Mouse (Mus musculus) stomach, embryonic 16.5 days (tissue): Measurements from ENCODE around the gene Myo15b. TPM values are rescaled to one million over a fixed set of nuclear protein-coding genes. Genes with fewer than 3 reads are reported as not detected.

Source experiments
- ATAC-seq: fragments of 200-750 bp; cut with Nextera tagmentation; 2 replicates; pipeline ENCODE4 v1.8.0; 2017; ENCODE audit warnings: moderate number of reproducible peaks, moderate TSS enrichment; ENCODE audit not compliant: insufficient read depth, low FRiP score
- H3K27ac ChIP-seq: fragments of 300-500 bp; sonication (generic); 2 replicates; pipeline ENCODE4 v1.5.1; 2014; ENCODE audit warnings: low read length
- H3K27me3 ChIP-seq: fragments of 300-500 bp; sonication (generic); 2 replicates; pipeline ENCODE4 v1.6.1; 2014; ENCODE audit warnings: low read length, control low read depth, mixed read lengths; ENCODE audit not compliant: control insufficient read depth, insufficient read depth
- H3K36me3 ChIP-seq: fragments of 300-500 bp; sonication (generic); 2 replicates; pipeline ENCODE4 v1.6.1; 2014; ENCODE audit warnings: low read length; ENCODE audit not compliant: control insufficient read depth, insufficient read depth
- H3K4me1 ChIP-seq: fragments of 300-500 bp; sonication (generic); 2 replicates; pipeline ENCODE4 v1.6.1; 2014; ENCODE audit warnings: low read length, control low read depth, mixed read lengths; ENCODE audit not compliant: control insufficient read depth, insufficient read depth
- H3K4me2 ChIP-seq: fragments of 300-500 bp; sonication (generic); 2 replicates; pipeline ENCODE4 v1.6.1; 2014; ENCODE audit warnings: low read depth, low read length, mixed read lengths
- H3K4me3 ChIP-seq: fragments of 300-500 bp; sonication (generic); replicated peaks from 2 replicates; pipeline ENCODE4 v1.5.1; 2014; ENCODE audit warnings: mild to moderate bottlenecking, low read length
- H3K9ac ChIP-seq: fragments of 300-500 bp; sonication (generic); 2 replicates; pipeline ENCODE4 v1.6.1; 2014; ENCODE audit warnings: low read length
- H3K9me3 ChIP-seq: fragments of 300-500 bp; sonication (generic); replicated peaks from 2 replicates; pipeline ENCODE4 v1.6.1; 2016; ENCODE audit warnings: low read length, control low read depth; ENCODE audit not compliant: control insufficient read depth
- WGBS: fragments of 180-500 bp; shearing (Covaris S2); extraction: QIAGEN DNeasy Blood & Tissue Kit; methylation state at CpG from one replicate; pipeline ENCODE4 v1.1.7; 2014; 5-methylcytosine and 5-hydroxymethylcytosine counted together
- polyA plus RNA-seq: library from polyadenylated mRNA; unstranded; fragments of >200 nt; fragmentation: Nextera tagmentation; extraction: Ambion mirVana; gene quantifications from 2 replicates; pipeline ENCODE4 v1.2.1, GENCODE M21; 2015

The Myo15b gene
- polyA plus RNA-seq, 1 experiment from 2014 or later = 21.1 TPM

DNA sequence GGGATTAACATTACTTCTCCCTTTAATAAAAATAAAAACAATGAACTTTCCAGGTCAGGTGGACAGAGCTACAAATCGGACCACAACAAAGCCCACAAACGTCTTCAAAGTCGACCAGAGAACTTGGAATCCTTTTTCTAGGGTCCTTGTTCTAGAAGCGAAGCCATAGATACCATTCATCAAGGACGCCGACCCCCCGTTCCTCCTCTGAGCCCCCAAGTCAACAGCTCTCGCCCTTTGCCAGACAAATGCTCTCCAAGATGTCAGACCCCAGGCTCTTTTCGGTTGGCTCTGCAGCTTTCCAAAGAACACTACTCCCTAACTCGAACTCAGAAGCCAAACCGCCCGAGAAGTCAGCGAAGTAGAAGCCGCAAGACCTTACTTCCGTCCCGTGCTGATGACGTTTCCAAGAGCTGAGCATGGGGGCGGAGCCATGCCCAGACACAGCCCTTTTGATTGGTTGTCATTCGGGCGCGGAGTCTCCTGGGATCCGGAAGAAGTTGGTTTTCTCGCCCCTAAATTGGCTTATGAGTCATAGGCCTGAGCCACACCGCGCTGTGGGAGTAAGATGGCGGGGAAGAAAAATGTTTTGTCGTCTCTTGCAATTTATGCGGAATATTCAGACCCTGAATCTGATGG lies 75.0 kb downstream of the Myo15b start, which contains the start of the genes Sap30bp and Recql5:
Gene Sap30bp, plus strand, starts transcription at position 175 of the 639 bp plus-strand sequence.
Gene Recql5, minus strand, starts transcription at position 370 of the 639 bp plus-strand sequence.
- H3K9me3 ChIP-seq = no peaks in the 10 kb centered on the region
- peaks cover 3% of the 10 kb centered on the region; the same call in 1 of the 2 replicates for H3K36me3 ChIP-seq
- H3K27me3 ChIP-seq = no peaks in the 10 kb centered on the region
- under 1% methylated on average over 28 of the region's 28 CpGs for WGBS
- H3K4me1 ChIP-seq = peaks cover 17% of the 10 kb centered on the region
- ATAC-seq = peak; percentile 100
- peak within 1 kb of the TSS; percentile 82 for H3K4me3 ChIP-seq
- H3K9ac ChIP-seq = peak within 1 kb of the TSS; percentile 87
- H3K27ac ChIP-seq = 0 out of 2 replicates have a peak within 1 kb of the TSS, but pooled peaks have one; percentile 1
- H3K4me2 ChIP-seq = peak within 1 kb of the TSS; percentile 92

DNA sequence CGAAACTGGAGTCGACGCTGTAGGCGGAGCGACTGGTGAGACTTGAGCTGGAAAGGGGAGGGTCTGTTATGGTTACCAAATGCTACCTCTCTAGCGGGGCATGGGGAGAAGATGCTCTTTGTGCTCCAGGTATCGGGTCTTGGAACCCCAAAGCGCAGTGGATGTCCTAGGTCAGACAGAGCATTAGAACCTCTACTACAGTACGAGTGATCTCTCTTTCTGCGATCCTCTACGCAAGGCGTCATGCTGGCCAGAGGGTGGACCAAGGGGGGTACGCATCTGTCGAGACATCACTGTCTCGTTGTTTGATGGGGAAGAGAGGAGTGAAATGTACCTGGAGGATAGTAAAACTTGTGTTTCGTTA lies 75.5 kb downstream of the Myo15b start:
- H3K4me1 ChIP-seq = peaks cover 17% of the 10 kb centered on the region
- peaks cover 6% of the 10 kb centered on the region; the same call in 1 of the 2 replicates for H3K36me3 ChIP-seq
- H3K4me2 ChIP-seq = peak overlapping the region; percentile 92
- under 1% methylated on average over 16 of the region's 16 CpGs for WGBS
- H3K9me3 ChIP-seq = no peaks in the 10 kb centered on the region
- H3K27ac ChIP-seq = 0 out of 2 replicates have a peak overlapping the region, but pooled peaks have one; percentile 1
- peak overlapping the region; percentile 87 for H3K9ac ChIP-seq
- 0 out of 2 replicates have a peak, but pooled peaks have one; percentile 4 for ATAC-seq
- H3K27me3 ChIP-seq = no peaks in the 10 kb centered on the region
- H3K4me3 ChIP-seq = peak overlapping the region; percentile 82

DNA sequence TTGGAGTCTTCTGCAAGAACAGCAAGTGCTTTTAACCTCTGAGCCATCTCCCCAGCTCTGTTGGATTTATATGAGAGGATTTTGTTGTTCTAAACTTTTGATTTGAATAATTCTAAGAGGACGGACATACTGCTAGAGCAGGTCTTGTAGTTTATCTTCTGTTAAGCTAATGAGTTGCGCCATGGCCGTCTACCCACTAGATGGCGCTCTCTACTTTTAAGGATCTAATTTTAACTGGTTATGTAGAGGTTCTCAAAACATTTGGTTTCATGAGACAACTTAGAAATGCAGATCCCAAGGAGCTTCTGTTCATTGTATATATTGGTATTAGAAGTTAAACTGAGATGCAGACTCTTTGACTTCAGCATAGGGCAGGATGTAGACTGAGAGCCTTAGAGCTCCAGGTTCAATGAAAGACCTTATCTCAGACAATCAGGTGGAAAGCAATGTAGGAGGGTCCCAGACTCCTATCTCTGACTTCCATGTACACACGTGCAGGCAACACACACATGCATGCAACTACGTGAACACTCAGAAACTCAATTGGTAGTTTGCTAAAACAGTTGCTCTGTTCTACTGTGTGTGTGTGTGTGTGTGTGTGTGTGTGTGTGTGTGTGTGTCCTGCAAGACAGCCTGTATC lies 81.6 kb downstream of the Myo15b start:
- 32% methylated on average over 6 of the region's 6 CpGs for WGBS
- Histone ChIP-seq H3K36me3 (peaks cover 20% of the 10 kb centered on the region; the same call in 1 of the 2 replicates), H3K27ac (no peak overlapping the region), H3K9ac (no peak overlapping the region), H3K9me3 (no peaks in the 10 kb centered on the region), H3K4me2 (no peak overlapping the region), H3K4me3 (no peak overlapping the region), H3K27me3 (no peaks in the 10 kb centered on the region), H3K4me1 (no peaks in the 10 kb centered on the region)
- no peak for ATAC-seq

DNA sequence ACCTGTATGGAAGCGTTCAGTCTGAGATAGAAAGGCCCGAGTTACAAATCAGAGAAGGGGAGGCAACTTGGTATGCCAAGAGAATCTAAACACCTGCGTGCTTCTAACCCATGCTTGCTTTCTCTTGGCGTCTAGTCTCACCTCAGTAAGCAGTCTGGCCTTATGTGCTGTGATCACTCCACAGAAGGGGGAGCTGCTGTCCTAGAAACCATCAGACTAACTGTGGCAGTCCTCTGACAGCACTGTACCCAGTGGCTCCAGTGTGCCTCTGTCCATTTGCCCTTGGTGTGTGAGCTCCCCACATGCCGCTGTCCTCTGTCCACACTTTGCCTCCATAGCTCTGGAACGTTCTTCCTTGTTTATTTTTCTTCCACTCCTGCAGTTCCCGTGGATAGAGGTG lies 83.8 kb downstream of the Myo15b start:
- Histone ChIP-seq H3K4me3 (no peak overlapping the region), H3K36me3 (peaks cover 20% of the 10 kb centered on the region; the same call in 1 of the 2 replicates), H3K4me1 (no peaks in the 10 kb centered on the region), H3K4me2 (no peak overlapping the region), H3K27me3 (no peaks in the 10 kb centered on the region), H3K9me3 (no peaks in the 10 kb centered on the region), H3K9ac (no peak overlapping the region), H3K27ac (no peak overlapping the region)
- 82% methylated on average over 7 of the region's 7 CpGs for WGBS
- ATAC-seq = no peak

Other genes starting within 250 kb of the Myo15b start
- gene Mif4gd, start 245.4 kb upstream of the Myo15b start, polyA plus RNA-seq = 35.9 and 47.4 TPM in 2 replicates
- gene Slc25a19, start 230.1 kb upstream of the Myo15b start, polyA plus RNA-seq = 22.1 and 22.7 TPM in 2 replicates
- 59.1 and 79.6 TPM in 2 replicates for gene Grb2, start 149.8 kb upstream of the Myo15b start, polyA plus RNA-seq
- 21.4 and 23.1 TPM in 2 replicates for gene Tmem94, start 93.0 kb upstream of the Myo15b start, polyA plus RNA-seq
- gene Caskin2, start 44.8 kb upstream of the Myo15b start, polyA plus RNA-seq = 14.9 and 16.8 TPM in 2 replicates
- 26.4 and 28.1 TPM in 2 replicates for gene Tsen54, start 43.7 kb upstream of the Myo15b start, polyA plus RNA-seq
- 65.6 and 75.3 TPM in 2 replicates for gene Llgl2, start 34.4 kb upstream of the Myo15b start, polyA plus RNA-seq
- gene Smim5, start 41.6 kb downstream of the Myo15b start, polyA plus RNA-seq = 6.5 and 8.5 TPM in 2 replicates
- 57.0 and 68.4 TPM in 2 replicates for gene Smim6, start 53.6 kb downstream of the Myo15b start, polyA plus RNA-seq
- 32.0 and 35.2 TPM in 2 replicates for gene Sap30bp, start 74.9 kb downstream of the Myo15b start, polyA plus RNA-seq
- 19.5 and 19.7 TPM in 2 replicates for gene Recql5, start 75.1 kb downstream of the Myo15b start, polyA plus RNA-seq
- gene Itgb4, start 116.3 kb downstream of the Myo15b start, polyA plus RNA-seq = 18.9 and 24.4 TPM in 2 replicates
- gene Galk1, start 154.3 kb downstream of the Myo15b start, polyA plus RNA-seq = 186 and 187 TPM in 2 replicates
- 1,496 and 1,592 TPM in 2 replicates for gene H3f3b, start 169.6 kb downstream of the Myo15b start, polyA plus RNA-seq
- gene Unk, start 171.9 kb downstream of the Myo15b start, polyA plus RNA-seq = 26.4 and 26.9 TPM in 2 replicates
- 8.3 and 9.9 TPM in 2 replicates for gene Unc13d, start 219.6 kb downstream of the Myo15b start, polyA plus RNA-seq
- gene Wbp2, start 228.6 kb downstream of the Myo15b start, polyA plus RNA-seq = 81.8 and 98.6 TPM in 2 replicates